Mouse (Mus musculus): Measurements from ENCODE around the gene Itga9. TPM values are rescaled to one million over a fixed set of nuclear protein-coding genes. Genes with fewer than 3 reads are reported as not detected.

The Itga9 gene
- polyA plus RNA-seq, 1 experiment: not detected

- H3ac ChIP-seq (ENCODE audit: control insufficient read depth, insufficient read length, low read depth): no peak overlapping the region
- no peaks in the 10 kb centered on the region for H3K79me3 ChIP-seq (ENCODE audit: low read depth)
- no peak overlapping the region for H3K4me3 ChIP-seq (ENCODE audit: insufficient read depth, poor library complexity, severe bottlenecking)
- TF ChIP-seq MYOG (IDR thresholded peaks at IDR 0.05; ENCODE audit: control insufficient read depth, extremely low read depth, insufficient read length) (no peak), CTCF (IDR thresholded peaks at IDR 0.05; ENCODE audit: control insufficient read depth, insufficient read depth, insufficient read length) (no peak), CEBPB (IDR thresholded peaks at IDR 0.05; ENCODE audit: low read depth) (no peak)
- no peaks in the 10 kb centered on the region for H3K36me3 ChIP-seq (ENCODE audit: control insufficient read depth, insufficient read depth)
- peaks cover 10% of the 10 kb centered on the region for H3K27me3 ChIP-seq (ENCODE audit: control insufficient read depth, insufficient read depth, insufficient read length)
- H3K79me2 ChIP-seq (ENCODE audit: control insufficient read depth, insufficient read depth): no peaks in the 10 kb centered on the region
Measured at GRCm38 (mm10) chr9:118767008-118767407, 160.5 kb downstream of the Itga9 start.

GRCm38 (mm10) chr9:118768596-118768995 is 162.1 kb downstream of the Itga9 start:
- H3ac ChIP-seq (ENCODE audit: control insufficient read depth, insufficient read length, low read depth): no peak overlapping the region

GRCm38 (mm10) chr9:118770366-118770765 is 163.9 kb downstream of the Itga9 start:
- no peaks in the 10 kb centered on the region for H3K79me3 ChIP-seq (ENCODE audit: low read depth)
- no peak overlapping the region for H3K4me3 ChIP-seq (ENCODE audit: insufficient read depth, poor library complexity, severe bottlenecking)
- H3K27me3 ChIP-seq (ENCODE audit: control insufficient read depth, insufficient read depth, insufficient read length): peaks cover 5% of the 10 kb centered on the region
- H3K79me2 ChIP-seq (ENCODE audit: control insufficient read depth, insufficient read depth): no peaks in the 10 kb centered on the region
- no peaks in the 10 kb centered on the region for H3K36me3 ChIP-seq (ENCODE audit: control insufficient read depth, insufficient read depth)
- TF ChIP-seq MYOG (IDR thresholded peaks at IDR 0.05; ENCODE audit: control insufficient read depth, extremely low read depth, insufficient read length) (no peak), MYOD1 (IDR thresholded peaks at IDR 0.05; ENCODE audit: control insufficient read depth, insufficient read length, low read depth) (no peak), MAX (IDR thresholded peaks at IDR 0.05) (no peak), CEBPB (IDR thresholded peaks at IDR 0.05; ENCODE audit: low read depth) (no peak), FOSL1 (IDR thresholded peaks at IDR 0.05; ENCODE audit: insufficient read depth, low read length, poor library complexity, severe bottlenecking) (no peak), USF1 (IDR thresholded peaks at IDR 0.05; ENCODE audit: low read depth) (no peak), CTCF (IDR thresholded peaks at IDR 0.05; ENCODE audit: control insufficient read depth, insufficient read depth, insufficient read length) (no peak)
- H3ac ChIP-seq (ENCODE audit: control insufficient read depth, insufficient read length, low read depth): no peak overlapping the region

More at GRCm38 (mm10) chr9:118768596-118768995, 162.1 kb downstream of the Itga9 start:
- Histone ChIP-seq H3K36me3 (ENCODE audit: control insufficient read depth, insufficient read depth) (no peaks in the 10 kb centered on the region), H3K79me2 (ENCODE audit: control insufficient read depth, insufficient read depth) (no peaks in the 10 kb centered on the region), H3K4me3 (ENCODE audit: insufficient read depth, poor library complexity, severe bottlenecking) (no peak overlapping the region), H3K79me3 (ENCODE audit: low read depth) (no peaks in the 10 kb centered on the region), H3K27me3 (ENCODE audit: control insufficient read depth, insufficient read depth, insufficient read length) (peaks cover 10% of the 10 kb centered on the region)
- TF ChIP-seq MYOG (IDR thresholded peaks at IDR 0.05; ENCODE audit: control insufficient read depth, extremely low read depth, insufficient read length) (no peak), MYOD1 (IDR thresholded peaks at IDR 0.05; ENCODE audit: control insufficient read depth, insufficient read length, low read depth) (no peak), FOSL1 (IDR thresholded peaks at IDR 0.05; ENCODE audit: insufficient read depth, low read length, poor library complexity, severe bottlenecking) (no peak), MAX (IDR thresholded peaks at IDR 0.05) (no peak), CTCF (IDR thresholded peaks at IDR 0.05; ENCODE audit: control insufficient read depth, insufficient read depth, insufficient read length) (no peak), CEBPB (IDR thresholded peaks at IDR 0.05; ENCODE audit: low read depth) (no peak), USF1 (IDR thresholded peaks at IDR 0.05; ENCODE audit: low read depth) (no peak)

GRCm38 (mm10) chr9:118774676-118775075 is 168.2 kb downstream of the Itga9 start:
- Histone ChIP-seq H3K36me3 (ENCODE audit: control insufficient read depth, insufficient read depth) (no peaks in the 10 kb centered on the region), H3K4me3 (ENCODE audit: insufficient read depth, poor library complexity, severe bottlenecking) (no peak overlapping the region), H3ac (ENCODE audit: control insufficient read depth, insufficient read length, low read depth) (no peak overlapping the region), H3K27me3 (ENCODE audit: control insufficient read depth, insufficient read depth, insufficient read length) (no peaks in the 10 kb centered on the region), H3K79me2 (ENCODE audit: control insufficient read depth, insufficient read depth) (no peaks in the 10 kb centered on the region), H3K79me3 (ENCODE audit: low read depth) (no peaks in the 10 kb centered on the region)
- no peak for TF ChIP-seq MYOG (IDR thresholded peaks at IDR 0.05; ENCODE audit: control insufficient read depth, extremely low read depth, insufficient read length)
- TF ChIP-seq MYOD1 (IDR thresholded peaks at IDR 0.05; ENCODE audit: control insufficient read depth, insufficient read length, low read depth): no peak
- TF ChIP-seq USF1 (IDR thresholded peaks at IDR 0.05; ENCODE audit: low read depth): no peak
- no peak for TF ChIP-seq MAX (IDR thresholded peaks at IDR 0.05)
- TF ChIP-seq CTCF (IDR thresholded peaks at IDR 0.05; ENCODE audit: control insufficient read depth, insufficient read depth, insufficient read length): no peak
- no peak for TF ChIP-seq FOSL1 (IDR thresholded peaks at IDR 0.05; ENCODE audit: insufficient read depth, low read length, poor library complexity, severe bottlenecking)
- TF ChIP-seq CEBPB (IDR thresholded peaks at IDR 0.05; ENCODE audit: low read depth): no peak

GRCm38 (mm10) chr9:118776880-118777438 is 170.5 kb downstream of the Itga9 start:
- TF ChIP-seq CTCF (IDR thresholded peaks at IDR 0.05; ENCODE audit: control insufficient read depth, insufficient read depth, insufficient read length) (no peak), CEBPB (IDR thresholded peaks at IDR 0.05; ENCODE audit: low read depth) (no peak), FOSL1 (IDR thresholded peaks at IDR 0.05; ENCODE audit: insufficient read depth, low read length, poor library complexity, severe bottlenecking) (no peak), MAX (IDR thresholded peaks at IDR 0.05) (no peak), USF1 (IDR thresholded peaks at IDR 0.05; ENCODE audit: low read depth) (no peak), MYOD1 (IDR thresholded peaks at IDR 0.05; ENCODE audit: control insufficient read depth, insufficient read length, low read depth) (no peak), MYOG (IDR thresholded peaks at IDR 0.05; ENCODE audit: control insufficient read depth, extremely low read depth, insufficient read length) (no peak)
- Histone ChIP-seq H3K27me3 (ENCODE audit: control insufficient read depth, insufficient read depth, insufficient read length) (no peaks in the 10 kb centered on the region), H3ac (ENCODE audit: control insufficient read depth, insufficient read length, low read depth) (no peak overlapping the region), H3K4me3 (ENCODE audit: insufficient read depth, poor library complexity, severe bottlenecking) (no peak overlapping the region), H3K79me2 (ENCODE audit: control insufficient read depth, insufficient read depth) (no peaks in the 10 kb centered on the region), H3K79me3 (ENCODE audit: low read depth) (no peaks in the 10 kb centered on the region), H3K36me3 (ENCODE audit: control insufficient read depth, insufficient read depth) (no peaks in the 10 kb centered on the region)

GRCm38 (mm10) chr9:118778596-118778995 is 172.1 kb downstream of the Itga9 start:
- Histone ChIP-seq H3K36me3 (ENCODE audit: control insufficient read depth, insufficient read depth) (no peaks in the 10 kb centered on the region), H3K27me3 (ENCODE audit: control insufficient read depth, insufficient read depth, insufficient read length) (no peaks in the 10 kb centered on the region), H3K4me3 (ENCODE audit: insufficient read depth, poor library complexity, severe bottlenecking) (no peak overlapping the region), H3K79me3 (ENCODE audit: low read depth) (no peaks in the 10 kb centered on the region), H3ac (ENCODE audit: control insufficient read depth, insufficient read length, low read depth) (no peak overlapping the region), H3K79me2 (ENCODE audit: control insufficient read depth, insufficient read depth) (no peaks in the 10 kb centered on the region)
- TF ChIP-seq CEBPB (IDR thresholded peaks at IDR 0.05; ENCODE audit: low read depth) (no peak), MYOD1 (IDR thresholded peaks at IDR 0.05; ENCODE audit: control insufficient read depth, insufficient read length, low read depth) (no peak), USF1 (IDR thresholded peaks at IDR 0.05; ENCODE audit: low read depth) (no peak), MAX (IDR thresholded peaks at IDR 0.05) (no peak)
